Mouse (Mus musculus): ENCODE results near the gene Pi16. TPM values are rescaled to one million over a fixed set of nuclear protein-coding genes. Genes with fewer than 3 reads are reported as not detected.
A peak's percentile ranks its signal among the peaks of the same experiment; 100 is the strongest.

The Pi16 gene
- polyA plus RNA-seq, 1 experiment from 2014 or later: 0.84 TPM

DNA sequence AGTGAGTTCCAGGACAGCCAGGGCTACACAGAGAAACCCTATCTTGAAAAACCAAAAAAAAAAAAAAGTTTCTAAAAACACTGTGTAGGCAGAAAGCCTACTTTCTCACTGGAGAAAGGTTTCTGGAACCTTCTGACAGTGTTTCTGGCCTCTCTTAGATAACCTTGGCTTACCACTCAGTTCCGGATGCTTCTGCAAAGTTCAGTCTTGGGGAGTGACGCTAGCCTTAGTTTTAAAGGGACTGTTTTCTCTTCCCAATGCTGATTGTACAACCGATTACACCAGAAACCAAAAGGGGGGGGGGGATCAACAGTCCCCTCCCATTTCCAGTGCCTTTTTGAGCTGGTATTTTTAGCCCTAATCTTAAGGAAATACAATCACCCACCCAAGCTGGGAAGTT is 6.1 kb downstream of the Pi16 start:
- WGBS: 88% methylated on average over 3 of the region's 3 CpGs
- peaks cover 21% of the 10 kb centered on the region for H3K4me1 ChIP-seq (replicated peaks; ENCODE audit: control insufficient read depth, insufficient read depth, low read length)
- no peaks in the 10 kb centered on the region for H3K36me3 ChIP-seq (replicated peaks; ENCODE audit: control insufficient read depth, insufficient read depth)
- H3K9ac ChIP-seq: no peak overlapping the region
- H3K4me2 ChIP-seq (replicated peaks): no peak overlapping the region
- H3K27ac ChIP-seq: no peak overlapping the region
- H3K9me3 ChIP-seq (ENCODE audit: control insufficient read depth, low read length): no peaks in the 10 kb centered on the region
- DNase-seq (ENCODE audit: low spot score): no peak
- H3K4me3 ChIP-seq (replicated peaks; ENCODE audit: low read length): no peak overlapping the region
- ATAC-seq (ENCODE audit: low FRiP score): no peak
- peaks cover 29% of the 10 kb centered on the region for H3K27me3 ChIP-seq (ENCODE audit: control insufficient read depth, insufficient read depth, low read length)

DNA sequence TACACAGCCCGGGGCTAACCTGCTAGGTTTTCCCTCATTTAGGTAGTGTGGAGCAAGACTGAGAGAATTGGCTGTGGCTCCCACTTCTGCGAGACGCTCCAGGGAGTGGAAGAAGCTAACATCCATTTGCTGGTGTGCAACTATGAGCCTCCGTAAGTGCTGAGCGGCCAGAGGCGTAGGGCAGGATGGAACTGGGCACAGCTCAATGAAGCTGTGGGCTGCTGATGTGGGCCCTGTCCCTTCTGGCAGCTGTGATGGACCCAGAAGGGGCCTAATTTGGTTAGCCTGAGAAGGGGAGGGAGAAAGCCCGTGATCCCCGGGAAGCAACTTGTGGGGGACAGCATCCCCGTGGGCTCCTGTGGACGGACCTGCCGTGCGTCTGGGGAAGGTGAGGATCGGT is 8.4 kb downstream of the Pi16 start:
- peaks cover 21% of the 10 kb centered on the region for H3K4me1 ChIP-seq (replicated peaks; ENCODE audit: control insufficient read depth, insufficient read depth, low read length)
- H3K4me2 ChIP-seq (replicated peaks): 0 out of 2 replicates have a peak overlapping the region, but pooled peaks have one; percentile 59
- H3K9me3 ChIP-seq (ENCODE audit: control insufficient read depth, low read length): no peaks in the 10 kb centered on the region
- H3K4me3 ChIP-seq (replicated peaks; ENCODE audit: low read length): no peak overlapping the region
- no peak for ATAC-seq (ENCODE audit: low FRiP score)
- WGBS: 39% methylated on average over 13 of the region's 13 CpGs
- H3K27ac ChIP-seq: no peak overlapping the region
- no peak for DNase-seq (ENCODE audit: low spot score)
- H3K36me3 ChIP-seq (replicated peaks; ENCODE audit: control insufficient read depth, insufficient read depth): 0 out of 2 replicates have a peak, but pooled peaks cover 5% of the 10 kb centered on the region
- H3K9ac ChIP-seq: peak overlapping the region; percentile 53; the same call in 1 of the 2 replicates
- peaks cover 24% of the 10 kb centered on the region for H3K27me3 ChIP-seq (ENCODE audit: control insufficient read depth, insufficient read depth, low read length)

DNA sequence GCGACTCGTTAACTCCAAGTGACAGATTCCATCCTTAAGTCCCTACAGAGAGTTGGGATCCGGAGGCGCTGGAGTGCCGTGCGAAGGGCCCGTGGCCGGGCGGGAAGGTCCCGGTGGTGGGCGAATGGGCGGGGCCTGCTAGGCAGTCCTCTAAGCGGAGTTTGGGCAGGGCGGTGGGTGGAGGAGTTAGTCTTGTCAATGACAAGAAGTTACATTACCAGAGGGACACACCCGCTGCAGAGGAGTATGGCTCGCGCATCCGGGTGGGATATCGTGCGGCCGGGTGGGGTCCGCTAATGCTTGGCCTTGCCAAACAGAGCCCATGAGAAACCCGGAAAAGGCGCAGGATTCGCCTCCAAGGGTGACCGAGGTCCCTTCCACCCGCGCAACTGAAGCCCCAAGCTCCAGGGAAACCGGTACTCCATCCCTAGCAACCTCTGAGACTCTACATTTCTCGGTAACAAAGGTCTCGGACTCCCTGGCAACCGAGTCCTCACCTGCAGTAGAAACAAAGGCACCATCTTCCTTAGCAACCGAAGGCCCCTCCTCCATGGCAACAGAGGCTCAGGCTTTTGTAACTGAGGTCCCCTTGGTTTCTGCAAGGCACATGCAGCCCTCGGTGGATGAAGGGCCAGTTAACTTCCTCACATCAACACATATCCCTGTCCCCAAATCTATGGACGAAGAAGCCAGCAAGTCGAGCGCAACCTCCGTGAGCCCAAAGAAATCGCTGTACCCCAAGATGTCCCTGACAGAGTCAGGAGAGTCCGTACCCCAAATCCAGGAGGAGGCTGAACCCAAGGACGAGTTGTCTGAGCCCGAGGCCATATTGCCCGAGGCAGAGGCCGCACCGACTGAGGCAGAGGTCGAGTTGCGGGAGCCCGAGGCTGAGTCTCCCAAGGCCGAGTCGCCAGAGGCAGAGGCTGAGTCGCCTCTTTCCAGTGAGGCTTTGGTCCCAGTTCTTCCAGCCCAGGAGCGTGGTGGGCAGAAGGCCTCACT is 9.3 kb downstream of the Pi16 start:
- Histone ChIP-seq H3K27ac (peak overlapping the region; percentile 75), H3K27me3 (ENCODE audit: control insufficient read depth, insufficient read depth, low read length) (peaks cover 14% of the 10 kb centered on the region), H3K4me2 (replicated peaks) (peak overlapping the region; percentile 59), H3K4me3 (replicated peaks; ENCODE audit: low read length) (peak overlapping the region; percentile 24), H3K36me3 (replicated peaks; ENCODE audit: control insufficient read depth, insufficient read depth) (peaks cover 14% of the 10 kb centered on the region), H3K9ac (peak overlapping the region; percentile 53), H3K4me1 (replicated peaks; ENCODE audit: control insufficient read depth, insufficient read depth, low read length) (peaks cover 22% of the 10 kb centered on the region), H3K9me3 (ENCODE audit: control insufficient read depth, low read length) (no peaks in the 10 kb centered on the region)
- DNase-seq (ENCODE audit: low spot score): peak; percentile 62
- ATAC-seq (ENCODE audit: low FRiP score): peak; percentile 60
- WGBS: 7% methylated on average over 52 of the region's 52 CpGs

DNA sequence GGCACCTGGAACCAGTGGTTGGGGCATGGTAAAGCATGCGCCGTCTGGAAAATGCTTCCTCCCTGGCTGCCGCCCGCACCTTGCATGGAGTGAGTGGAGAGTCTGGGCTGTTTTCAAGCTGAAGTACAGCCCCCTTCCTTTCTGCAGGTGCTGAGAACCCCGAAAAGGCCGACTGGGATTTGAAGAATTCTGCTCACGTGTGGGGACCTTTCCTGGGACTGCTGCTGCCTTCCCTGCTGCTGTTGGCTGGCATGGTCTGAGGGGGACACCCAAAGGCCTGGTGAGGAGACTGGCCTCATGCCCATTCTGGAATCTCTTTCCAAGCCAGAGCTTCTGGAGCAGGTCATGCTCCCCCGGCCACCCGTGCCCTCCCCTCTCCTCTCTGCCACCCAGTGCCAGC is 10.2 kb downstream of the Pi16 start:
- Histone ChIP-seq H3K4me1 (replicated peaks; ENCODE audit: control insufficient read depth, insufficient read depth, low read length) (peaks cover 19% of the 10 kb centered on the region), H3K27ac (no peak overlapping the region), H3K9ac (0 out of 2 replicates have a peak overlapping the region, but pooled peaks have one; percentile 53), H3K4me2 (replicated peaks) (no peak overlapping the region), H3K9me3 (ENCODE audit: control insufficient read depth, low read length) (no peaks in the 10 kb centered on the region), H3K36me3 (replicated peaks; ENCODE audit: control insufficient read depth, insufficient read depth) (peaks cover 22% of the 10 kb centered on the region), H3K4me3 (replicated peaks; ENCODE audit: low read length) (no peak overlapping the region), H3K27me3 (ENCODE audit: control insufficient read depth, insufficient read depth, low read length) (peaks cover 5% of the 10 kb centered on the region)
- no peak for ATAC-seq (ENCODE audit: low FRiP score)
- WGBS: 80% methylated on average over 9 of the region's 9 CpGs
- DNase-seq (ENCODE audit: low spot score): no peak

DNA sequence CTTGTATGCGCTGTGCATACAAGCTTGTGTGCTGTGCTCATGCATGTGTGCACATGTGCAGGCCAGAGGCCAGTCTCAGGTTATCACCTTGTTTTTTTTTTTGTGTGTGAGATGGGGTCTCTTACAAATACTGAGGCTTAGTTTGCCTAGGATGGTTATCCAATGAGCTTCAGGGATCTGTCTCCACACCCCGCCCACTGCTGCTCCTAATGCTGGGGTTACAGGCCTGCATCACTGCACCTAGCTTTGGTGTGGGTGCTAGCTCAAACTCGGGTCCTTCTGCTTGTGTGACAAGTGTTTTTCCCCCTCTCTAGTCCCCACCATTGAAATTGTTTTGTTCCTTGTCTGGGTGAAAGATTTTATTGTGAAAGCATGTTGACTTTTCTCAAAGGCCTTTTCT is 12.7 kb downstream of the Pi16 start:
- Histone ChIP-seq H3K4me1 (replicated peaks; ENCODE audit: control insufficient read depth, insufficient read depth, low read length) (peaks cover 19% of the 10 kb centered on the region), H3K9ac (no peak overlapping the region), H3K4me2 (replicated peaks) (no peak overlapping the region), H3K4me3 (replicated peaks; ENCODE audit: low read length) (no peak overlapping the region), H3K9me3 (ENCODE audit: control insufficient read depth, low read length) (no peaks in the 10 kb centered on the region), H3K36me3 (replicated peaks; ENCODE audit: control insufficient read depth, insufficient read depth) (peaks cover 44% of the 10 kb centered on the region), H3K27me3 (ENCODE audit: control insufficient read depth, insufficient read depth, low read length) (no peaks in the 10 kb centered on the region), H3K27ac (peak overlapping the region; percentile 70; the same call in 1 of the 2 replicates)
- ATAC-seq (ENCODE audit: low FRiP score) (no peak), DNase-seq (ENCODE audit: low spot score) (no peak)
- WGBS: 88% methylated on average over 3 of the region's 3 CpGs

DNA sequence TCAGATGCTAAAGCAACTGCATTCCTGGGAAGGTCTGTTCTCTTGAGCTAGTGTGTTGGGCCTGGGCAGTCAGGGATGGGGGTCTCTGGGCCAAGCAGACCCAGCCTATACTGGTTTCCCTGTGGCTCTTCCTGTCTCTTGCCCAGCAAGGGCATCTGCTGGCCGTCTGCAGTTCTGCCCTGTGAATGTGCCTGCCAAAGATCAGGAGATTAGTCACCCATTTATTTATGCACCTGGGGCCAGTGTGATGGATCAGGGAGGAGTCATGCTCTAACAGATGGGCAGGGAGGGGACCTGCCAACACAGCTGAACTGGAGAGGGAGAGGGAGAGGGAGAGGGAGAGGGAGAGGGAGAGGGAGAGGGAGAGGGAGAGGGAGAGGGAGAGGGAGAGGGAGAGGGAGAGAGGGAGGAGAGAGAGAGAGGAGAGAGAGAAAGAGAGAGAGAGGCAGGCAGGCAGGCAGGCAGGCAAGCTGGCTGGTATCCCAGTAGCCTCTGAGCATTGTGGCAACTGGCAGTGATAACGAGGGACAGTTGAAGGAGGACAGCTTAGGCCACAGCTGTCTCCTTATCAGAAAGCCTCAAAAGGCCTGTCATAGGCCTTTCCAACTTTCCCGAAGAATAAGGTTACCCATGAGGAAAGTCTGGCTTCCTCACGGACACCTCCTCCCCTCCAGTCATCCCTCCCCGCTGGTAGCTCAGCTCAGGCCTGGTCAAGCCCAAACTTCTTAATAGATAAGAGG is 13.4 kb downstream of the Pi16 start:
- peaks cover 50% of the 10 kb centered on the region for H3K36me3 ChIP-seq (replicated peaks; ENCODE audit: control insufficient read depth, insufficient read depth)
- H3K9ac ChIP-seq: no peak overlapping the region
- DNase-seq (ENCODE audit: low spot score): peak; percentile 31
- WGBS: 25% methylated on average over 5 of the region's 5 CpGs
- no peaks in the 10 kb centered on the region for H3K9me3 ChIP-seq (ENCODE audit: control insufficient read depth, low read length)
- no peak overlapping the region for H3K4me3 ChIP-seq (replicated peaks; ENCODE audit: low read length)
- H3K27ac ChIP-seq: peak overlapping the region; percentile 70
- no peak overlapping the region for H3K4me2 ChIP-seq (replicated peaks)
- peaks cover 19% of the 10 kb centered on the region for H3K4me1 ChIP-seq (replicated peaks; ENCODE audit: control insufficient read depth, insufficient read depth, low read length)
- ATAC-seq (ENCODE audit: low FRiP score): no peak
- H3K27me3 ChIP-seq (ENCODE audit: control insufficient read depth, insufficient read depth, low read length): no peaks in the 10 kb centered on the region

GRCm38 (mm10) chr17:29332186-29332685 is 14.8 kb downstream of the Pi16 start:
- ATAC-seq (ENCODE audit: low FRiP score): no peak
- Histone ChIP-seq H3K36me3 (replicated peaks; ENCODE audit: control insufficient read depth, insufficient read depth) (peaks cover 64% of the 10 kb centered on the region), H3K27ac (0 out of 2 replicates have a peak overlapping the region, but pooled peaks have one; percentile 52), H3K9me3 (ENCODE audit: control insufficient read depth, low read length) (no peaks in the 10 kb centered on the region), H3K4me1 (replicated peaks; ENCODE audit: control insufficient read depth, insufficient read depth, low read length) (peaks cover 6% of the 10 kb centered on the region), H3K27me3 (ENCODE audit: control insufficient read depth, insufficient read depth, low read length) (no peaks in the 10 kb centered on the region), H3K9ac (no peak overlapping the region), H3K4me3 (replicated peaks; ENCODE audit: low read length) (no peak overlapping the region), H3K4me2 (replicated peaks) (no peak overlapping the region)
- DNase-seq (ENCODE audit: low spot score): no peak
- WGBS: 94% methylated on average over 4 of the region's 4 CpGs

DNA sequence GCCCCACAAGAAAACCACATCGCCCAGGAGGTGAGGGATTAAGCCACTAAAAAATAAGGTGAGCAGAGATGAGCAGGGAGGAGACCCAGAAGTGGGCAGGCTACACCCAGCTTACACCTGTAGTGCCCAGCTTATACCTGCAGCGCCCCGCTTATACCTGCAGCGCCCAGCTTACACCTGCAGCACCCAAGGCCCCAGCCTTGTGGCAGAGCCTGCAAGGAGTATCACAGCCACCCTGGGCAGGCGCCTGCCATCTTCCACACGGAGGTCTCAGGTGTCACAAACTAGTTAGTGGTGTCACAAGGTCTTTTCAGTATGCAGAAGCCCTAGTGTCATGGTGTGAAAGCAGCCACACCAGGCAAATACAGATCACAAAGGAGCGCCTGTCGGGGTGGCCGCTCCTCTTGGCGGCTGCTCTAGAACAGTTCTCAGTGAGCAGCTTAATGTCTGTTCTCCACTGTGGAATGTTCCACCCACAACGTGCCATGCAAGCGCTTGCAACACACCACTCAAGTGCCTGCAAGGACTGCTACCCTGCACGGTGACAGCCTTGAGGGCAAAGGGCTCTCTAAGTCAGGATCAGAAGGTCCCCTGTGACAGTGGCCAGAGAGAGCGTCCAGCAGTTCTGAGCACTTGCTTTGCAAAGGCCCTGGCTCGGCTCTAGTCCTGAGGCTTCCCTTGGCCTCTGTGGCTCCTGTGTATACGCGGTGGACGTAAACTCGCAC is 18.9 kb downstream of the Pi16 start:
- Histone ChIP-seq H3K9me3 (ENCODE audit: control insufficient read depth, low read length) (no peaks in the 10 kb centered on the region), H3K4me1 (replicated peaks; ENCODE audit: control insufficient read depth, insufficient read depth, low read length) (peaks cover 17% of the 10 kb centered on the region), H3K27me3 (ENCODE audit: control insufficient read depth, insufficient read depth, low read length) (no peaks in the 10 kb centered on the region), H3K36me3 (replicated peaks; ENCODE audit: control insufficient read depth, insufficient read depth) (peaks cover 90% of the 10 kb centered on the region), H3K27ac (no peak overlapping the region), H3K4me3 (replicated peaks; ENCODE audit: low read length) (no peak overlapping the region), H3K9ac (no peak overlapping the region), H3K4me2 (replicated peaks) (no peak overlapping the region)
- 96% methylated on average over 19 of the region's 19 CpGs for WGBS
- no peak for ATAC-seq (ENCODE audit: low FRiP score)
- no peak for DNase-seq (ENCODE audit: low spot score)
